Mouse (Mus musculus): ENCODE results near the gene Prkcsh. TPM values are rescaled to one million over a fixed set of nuclear protein-coding genes. Genes with fewer than 3 reads are reported as not detected.

Gene Prkcsh
- total and polyA plus RNA-seq, 3 experiments, result 183 to 577 (median 356) TPM

DNA sequence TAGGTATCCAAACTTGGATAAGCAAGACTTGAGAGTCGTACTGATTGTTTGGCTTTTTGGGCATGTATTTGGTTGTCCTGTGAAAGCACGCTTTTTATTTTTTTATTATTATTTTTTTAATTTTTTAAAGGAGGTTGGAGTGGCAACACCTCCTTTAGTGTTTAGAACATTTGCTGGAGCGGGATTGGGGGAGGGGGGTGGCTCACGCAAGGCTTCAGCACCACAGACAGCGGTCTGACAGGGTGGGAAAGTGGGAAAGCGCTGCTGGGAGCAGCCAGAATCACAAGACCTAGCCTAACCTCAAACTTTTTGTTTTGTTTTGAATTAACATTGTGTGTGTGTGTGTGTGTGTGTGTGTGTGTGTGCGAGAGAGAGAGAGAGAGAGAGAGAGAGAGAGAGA lies 51.1 kb downstream of the Prkcsh start:
- Histone ChIP-seq H3K79me2 (ENCODE audit: control insufficient read depth, insufficient read depth, low read length, poor library complexity) (no peaks in the 10 kb centered on the region), H3K9ac (ENCODE audit: control insufficient read depth, low read depth, low read length, poor library complexity, severe bottlenecking) (no peak overlapping the region), H3K27ac (ENCODE audit: control insufficient read depth, low read depth, low read length) (no peak overlapping the region), H3K27me3 (ENCODE audit: control insufficient read depth in 1 of 2, insufficient read depth in 2 of 2, low read length in 2 of 2) (no peaks in the 10 kb centered on the region), H3K36me3 (ENCODE audit: control insufficient read depth in 1 of 2, insufficient read depth in 2 of 2, low read length in 2 of 2) (peaks cover 0 to 2% of the 10 kb centered on the region in 2 experiments; a peak in 1 of 4 replicates), H3K9me3 (replicated peaks; ENCODE audit: insufficient read depth, low read length) (no peaks in the 10 kb centered on the region), H3K4me1 (ENCODE audit: control insufficient read depth in 1 of 2, insufficient read depth in 2 of 2, low read length in 2 of 2) (no peaks in the 10 kb centered on the region), H3K4me3 (ENCODE audit: control insufficient read depth in 1 of 2, insufficient read depth in 1 of 2, low read depth in 2 of 2, low read length in 2 of 2) (no peak overlapping the region)
- TF ChIP-seq GATA1 (IDR thresholded peaks at IDR 0.05; ENCODE audit: low read depth, low read length) (no peak), USF2 (IDR thresholded peaks at IDR 0.05; ENCODE audit: borderline replicate concordance in 1 of 2, insufficient read depth in 1 of 2, low read depth in 1 of 2, low read length in 2 of 2) (no peak), NELFE (IDR thresholded peaks at IDR 0.05; ENCODE audit: low read depth, low read length) (no peak), MAFK (IDR thresholded peaks at IDR 0.05; ENCODE audit: borderline replicate concordance, low read depth, low read length) (no peak), KAT2A (conservative IDR thresholded peaks at IDR 0.05; ENCODE audit: low read depth, low read length) (no peak), ZKSCAN1 (IDR thresholded peaks at IDR 0.05; ENCODE audit: low read depth, low read length) (no peak), SMC3 (IDR thresholded peaks at IDR 0.05; ENCODE audit: low read depth, low read length) (peak; percentile 12; the same call in 1 of the 2 replicates), CTCF (IDR thresholded peaks at IDR 0.05 in 2 of 3, conservative IDR thresholded peaks at IDR 0.05 in 1 of 3; ENCODE audit: control insufficient read depth in 1 of 3, insufficient read depth in 1 of 3, low read depth in 2 of 3, low read length in 3 of 3, poor library complexity in 1 of 3, severe bottlenecking in 1 of 3) (no peak), RCOR1 (IDR thresholded peaks at IDR 0.05; ENCODE audit: low read depth, low read length) (no peak), SIN3A (IDR thresholded peaks at IDR 0.05; ENCODE audit: low read length) (peak; percentile 54; the same call in 1 of the 2 replicates), E2F4 (IDR thresholded peaks at IDR 0.05; ENCODE audit: borderline replicate concordance, low read depth, low read length) (no peak), RAD21 (IDR thresholded peaks at IDR 0.05; ENCODE audit: low read depth, low read length) (no peak)
- DNase-seq (ENCODE audit: low read depth, low spot score), result no peak

DNA sequence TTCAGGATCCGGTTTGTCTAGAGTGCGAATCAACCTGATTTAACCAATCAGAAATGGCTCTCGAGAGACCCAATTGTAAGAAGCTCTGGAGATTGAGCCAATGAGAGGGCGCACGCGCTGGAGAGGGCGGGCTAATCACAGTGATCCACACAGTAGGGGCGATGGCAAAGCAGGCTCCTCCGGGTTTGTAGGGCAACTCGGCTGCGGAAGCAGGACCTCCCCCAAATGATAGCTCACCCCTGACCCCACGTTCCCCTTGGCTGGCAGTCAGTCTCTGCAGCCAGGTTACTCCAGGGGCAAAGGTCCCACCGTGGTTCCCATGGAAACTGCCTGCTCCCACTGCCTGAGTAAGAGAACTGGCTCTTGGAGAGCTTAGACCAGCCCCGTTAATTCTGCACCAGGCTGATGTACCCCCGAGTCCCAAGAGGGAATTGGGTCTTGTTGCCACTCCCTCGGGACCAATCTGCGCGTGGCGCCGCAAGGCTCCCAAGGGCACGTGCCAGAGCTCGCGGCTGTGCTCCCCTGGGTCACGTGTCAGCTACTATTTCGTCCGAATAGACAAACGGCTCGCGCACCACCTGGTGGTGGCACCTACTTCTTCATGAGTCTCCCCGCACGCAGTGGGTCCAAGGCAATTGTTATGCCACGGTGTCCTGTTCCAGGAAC lies 51.9 kb downstream of the Prkcsh start:
- Histone ChIP-seq H3K27ac (ENCODE audit: control insufficient read depth, low read depth, low read length) (no peak overlapping the region), H3K4me3 (ENCODE audit: control insufficient read depth in 1 of 2, insufficient read depth in 1 of 2, low read depth in 2 of 2, low read length in 2 of 2) (no peak overlapping the region), H3K36me3 (ENCODE audit: control insufficient read depth in 1 of 2, insufficient read depth in 2 of 2, low read length in 2 of 2) (peaks cover 0 to 2% of the 10 kb centered on the region in 2 experiments; a peak in 1 of 4 replicates), H3K9me3 (replicated peaks; ENCODE audit: insufficient read depth, low read length) (no peaks in the 10 kb centered on the region), H3K9ac (ENCODE audit: control insufficient read depth, low read depth, low read length, poor library complexity, severe bottlenecking) (no peak overlapping the region), H3K4me1 (ENCODE audit: control insufficient read depth in 1 of 2, insufficient read depth in 2 of 2, low read length in 2 of 2) (no peaks in the 10 kb centered on the region), H3K79me2 (ENCODE audit: control insufficient read depth, insufficient read depth, low read length, poor library complexity) (no peaks in the 10 kb centered on the region), H3K27me3 (ENCODE audit: control insufficient read depth in 1 of 2, insufficient read depth in 2 of 2, low read length in 2 of 2) (no peaks in the 10 kb centered on the region)
- no peak for DNase-seq (ENCODE audit: low read depth, low spot score)
- TF ChIP-seq MAX (IDR thresholded peaks at IDR 0.05; ENCODE audit: low read length), result no peak
- no peak for TF ChIP-seq MAZ (IDR thresholded peaks at IDR 0.05; ENCODE audit: low read depth, low read length)
- no peak for TF ChIP-seq TBP (IDR thresholded peaks at IDR 0.05; ENCODE audit: low read depth, low read length)
- no peak for TF ChIP-seq MEF2A (IDR thresholded peaks at IDR 0.05; ENCODE audit: extremely low read depth, insufficient replicate concordance, low read depth, low read length, poor library complexity, severe bottlenecking)
- peak; percentile 22; the same call in 1 of the 2 replicates for TF ChIP-seq SMC3 (IDR thresholded peaks at IDR 0.05; ENCODE audit: low read depth, low read length)
- TF ChIP-seq KAT2A (conservative IDR thresholded peaks at IDR 0.05; ENCODE audit: low read depth, low read length), result no peak
- TF ChIP-seq POLR2AphosphoS2 (IDR thresholded peaks at IDR 0.05; ENCODE audit: low read length), result peak; percentile 73
- TF ChIP-seq ZC3H11A (IDR thresholded peaks at IDR 0.05; ENCODE audit: low read depth, low read length), result no peak
- no peak for TF ChIP-seq ELF1 (IDR thresholded peaks at IDR 0.05; ENCODE audit: low read depth, low read length)
- TF ChIP-seq MXI1 (IDR thresholded peaks at IDR 0.05; ENCODE audit: low read depth, low read length), result no peak
- no peak for TF ChIP-seq CHD1 (IDR thresholded peaks at IDR 0.05; ENCODE audit: low read depth, low read length)
- no peak for TF ChIP-seq E2F4 (IDR thresholded peaks at IDR 0.05; ENCODE audit: borderline replicate concordance, low read depth, low read length)
- no peak for TF ChIP-seq CTCF (IDR thresholded peaks at IDR 0.05 in 2 of 3, conservative IDR thresholded peaks at IDR 0.05 in 1 of 3; ENCODE audit: control insufficient read depth in 1 of 3, insufficient read depth in 1 of 3, low read depth in 2 of 3, low read length in 3 of 3, poor library complexity in 1 of 3, severe bottlenecking in 1 of 3)
- peak; percentile 56; the same call in 1 of the 2 replicates for TF ChIP-seq ZKSCAN1 (IDR thresholded peaks at IDR 0.05; ENCODE audit: low read depth, low read length)
- no peak for TF ChIP-seq CHD2 (IDR thresholded peaks at IDR 0.05; ENCODE audit: low read length)

All from MEL (cell line).